In the genomic region with DNA sequence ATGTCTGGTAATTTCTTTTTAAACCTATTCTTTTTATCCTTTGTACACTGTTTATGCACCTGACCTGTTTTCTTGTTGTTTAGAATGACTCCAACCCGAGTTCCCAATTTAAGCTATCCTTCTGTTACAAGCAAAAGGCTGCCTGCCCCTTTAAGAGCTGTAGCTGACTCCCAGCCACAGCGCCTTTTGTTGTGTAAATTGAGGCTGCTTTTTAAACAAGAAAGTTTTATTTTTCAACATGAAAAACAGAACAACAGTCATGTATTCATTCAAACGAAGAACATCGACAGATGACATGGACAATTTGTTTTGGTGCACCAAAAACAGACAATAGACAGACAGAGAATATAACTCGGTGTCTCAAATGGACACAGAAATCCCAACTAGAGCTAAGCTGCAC, we compare ENCODE assay signal across 8 mouse cellular contexts. TPM values are rescaled to one million over a fixed set of nuclear protein-coding genes. Genes with fewer than 3 reads are reported as not detected.
A peak's percentile ranks its signal among the peaks of the same experiment; 100 is the strongest.
DNase-seq lines count a peak whose midpoint lies in the region; ATAC-seq and TF ChIP-seq lines count a peak whose summit lies in the region.
"Not testable (repeated sequence)": the region's sequence is repeated elsewhere in the genome, so short reads cannot be mapped to it uniquely, and the experiment has no call there.

No protein-coding gene starts in this region.

- not testable (repeated sequence) for H3K36me3 ChIP-seq in heart, embryonic 12.5 days; intestine, embryonic 14.5 days (ENCODE audit: control insufficient read depth, insufficient read depth, low read length); limb, embryonic 11.5 days (ENCODE audit: control insufficient read depth, insufficient read depth, low read length); lung, embryonic 15.5 days; midbrain, postnatal 0 days (ENCODE audit: insufficient read depth, low read length); stomach, postnatal 0 days (ENCODE audit: control insufficient read depth, insufficient read depth, low read length)

- not testable (repeated sequence) for H3K9me3 ChIP-seq in heart, embryonic 12.5 days (replicated peaks); intestine, embryonic 14.5 days (ENCODE audit: control insufficient read depth, low read length); limb, embryonic 11.5 days (ENCODE audit: control insufficient read depth, low read length); lung, embryonic 15.5 days; midbrain, postnatal 0 days (ENCODE audit: low read length); stomach, postnatal 0 days (ENCODE audit: control insufficient read depth, low read length)

- peak; percentile 4 for DNase-seq in brain, embryonic 18.5 days (ENCODE audit: low read depth, low spot score)
- DNase-seq in intestine, embryonic 14.5 days (ENCODE audit: low spot score); limb, embryonic 11.5 days (ENCODE audit: low spot score); stomach, postnatal 0 days (ENCODE audit: low spot score): not testable (repeated sequence)
- DNase-seq in midbrain, postnatal 0 days (ENCODE audit: low spot score), result peak; percentile 45

- H3K4me2 ChIP-seq in heart, embryonic 12.5 days, result peak overlapping the region; percentile 62
- H3K4me2 ChIP-seq in intestine, embryonic 14.5 days (ENCODE audit: low read length), result peak overlapping the region; percentile 38
- not testable (repeated sequence) for H3K4me2 ChIP-seq in limb, embryonic 11.5 days (ENCODE audit: low read depth, severe bottlenecking)
- H3K4me2 ChIP-seq in lung, embryonic 15.5 days, result peak overlapping the region; percentile 50
- peak overlapping the region; percentile 41 for H3K4me2 ChIP-seq in midbrain, postnatal 0 days (ENCODE audit: low read depth, low read length, poor library complexity, severe bottlenecking)
- H3K4me2 ChIP-seq in stomach, postnatal 0 days (replicated peaks; ENCODE audit: low read depth), result peak overlapping the region; percentile 49

- not testable (repeated sequence) for TF ChIP-seq POLR2A in embryonic fibroblast, embryonic 13.5 days (IDR thresholded peaks at IDR 0.05; ENCODE audit: low read depth, low read length)

- peak overlapping the region; percentile 55 for H3K4me3 ChIP-seq in embryonic fibroblast, embryonic 13.5 days (ENCODE audit: insufficient read depth, low read length)
- H3K4me3 ChIP-seq in heart, embryonic 12.5 days, result peak overlapping the region; percentile 63
- H3K4me3 ChIP-seq in intestine, embryonic 14.5 days (ENCODE audit: low read depth, low read length), result peak overlapping the region; percentile 50
- H3K4me3 ChIP-seq in limb, embryonic 11.5 days (ENCODE audit: low read depth, low read length), result peak overlapping the region; percentile 40
- peak overlapping the region; percentile 46 for H3K4me3 ChIP-seq in lung, embryonic 15.5 days
- peak overlapping the region; percentile 57 for H3K4me3 ChIP-seq in midbrain, postnatal 0 days (ENCODE audit: low read depth, low read length)
- H3K4me3 ChIP-seq in stomach, postnatal 0 days (ENCODE audit: low read depth, low read length), result peak overlapping the region; percentile 49

- WGBS in heart, embryonic 12.5 days, result 22% methylated on average over 5 of the region's 5 CpGs
- WGBS in intestine, embryonic 14.5 days, result 30% methylated on average over 5 of the region's 5 CpGs
- WGBS in limb, embryonic 11.5 days, result 17% methylated on average over 5 of the region's 5 CpGs
- WGBS in lung, embryonic 15.5 days, result 23% methylated on average over 5 of the region's 5 CpGs
- whole genome bisulfite sequencing in midbrain, postnatal 0 days, result 13% methylated on average over 5 of the region's 5 CpGs
- WGBS in stomach, postnatal 0 days, result 13% methylated on average over 5 of the region's 5 CpGs

- TF ChIP-seq EP300 in stomach, postnatal 0 days (optimal IDR thresholded peaks at IDR 0.05), result not testable (repeated sequence)

- not testable (repeated sequence) for TF ChIP-seq CTCF in embryonic fibroblast, embryonic 13.5 days (IDR thresholded peaks at IDR 0.05; ENCODE audit: borderline replicate concordance, insufficient read depth, low read length); midbrain, postnatal 0 days (IDR thresholded peaks at IDR 0.05); stomach, postnatal 0 days (IDR thresholded peaks at IDR 0.05; ENCODE audit: low read depth)

- H3K4me1 ChIP-seq in embryonic fibroblast, embryonic 13.5 days (ENCODE audit: control insufficient read depth, insufficient read depth, low read length); heart, embryonic 12.5 days (replicated peaks); intestine, embryonic 14.5 days (replicated peaks; ENCODE audit: control insufficient read depth, insufficient read depth, low read length); limb, embryonic 11.5 days (ENCODE audit: control insufficient read depth, insufficient read depth, low read length); lung, embryonic 15.5 days; midbrain, postnatal 0 days (ENCODE audit: insufficient read depth, low read length); stomach, postnatal 0 days (replicated peaks; ENCODE audit: control insufficient read depth, insufficient read depth): not testable (repeated sequence)

- H3K9ac ChIP-seq in heart, embryonic 12.5 days, result peak overlapping the region; percentile 60
- H3K9ac ChIP-seq in intestine, embryonic 14.5 days (ENCODE audit: low read length), result peak overlapping the region; percentile 59
- peak overlapping the region; percentile 58 for H3K9ac ChIP-seq in limb, embryonic 11.5 days (ENCODE audit: low read length)
- H3K9ac ChIP-seq in lung, embryonic 15.5 days, result peak overlapping the region; percentile 31; the same call in 1 of the 2 replicates
- peak overlapping the region; percentile 72 for H3K9ac ChIP-seq in midbrain, postnatal 0 days (replicated peaks; ENCODE audit: low read length, poor library complexity, severe bottlenecking)
- peak overlapping the region; percentile 57; the same call in 1 of the 2 replicates for H3K9ac ChIP-seq in stomach, postnatal 0 days (ENCODE audit: low read length)

- not testable (repeated sequence) for ATAC-seq in heart, embryonic 12.5 days (ENCODE audit: insufficient number of reproducible peaks, low FRiP score); limb, embryonic 11.5 days (ENCODE audit: insufficient number of reproducible peaks, low FRiP score, low TSS enrichment, low read depth); lung, embryonic 15.5 days (ENCODE audit: borderline replicate concordance, extremely low read depth, low FRiP score, low TSS enrichment); midbrain, postnatal 0 days (ENCODE audit: low FRiP score); stomach, postnatal 0 days (ENCODE audit: low FRiP score, low TSS enrichment)
- 0 out of 2 replicates have a peak, but pooled peaks have one; percentile 15 for ATAC-seq in intestine, embryonic 14.5 days (replicated peaks; ENCODE audit: low FRiP score, low TSS enrichment, low read depth)

- H3K27me3 ChIP-seq in heart, embryonic 12.5 days (replicated peaks); intestine, embryonic 14.5 days (replicated peaks; ENCODE audit: control insufficient read depth, insufficient read depth, low read length); limb, embryonic 11.5 days (ENCODE audit: control insufficient read depth, insufficient read depth, low read length); lung, embryonic 15.5 days; midbrain, postnatal 0 days (ENCODE audit: insufficient read depth, low read length); stomach, postnatal 0 days (ENCODE audit: control insufficient read depth, insufficient read depth, low read length): not testable (repeated sequence)

- peak overlapping the region; percentile 69; the same call in 1 of the 2 replicates for H3K27ac ChIP-seq in embryonic fibroblast, embryonic 13.5 days (ENCODE audit: insufficient read depth, low read length)
- H3K27ac ChIP-seq in heart, embryonic 12.5 days (ENCODE audit: poor library complexity, severe bottlenecking), result peak overlapping the region; percentile 97
- peak overlapping the region; percentile 82 for H3K27ac ChIP-seq in intestine, embryonic 14.5 days (ENCODE audit: low read depth)
- H3K27ac ChIP-seq in limb, embryonic 11.5 days (replicated peaks; ENCODE audit: low read depth, low read length), result peak overlapping the region; percentile 85
- H3K27ac ChIP-seq in lung, embryonic 15.5 days, result peak overlapping the region; percentile 88
- H3K27ac ChIP-seq in midbrain, postnatal 0 days (ENCODE audit: low read depth, low read length), result peak overlapping the region; percentile 88
- peak overlapping the region; percentile 85 for H3K27ac ChIP-seq in stomach, postnatal 0 days (replicated peaks)

RNA-seq across cellular contexts. Expression of a gene that starts 0.5 kb away (rescaled TPM):
- polyA plus RNA-seq in embryonic fibroblast, embryonic 13.5 days (2011; ENCODE audit: insufficient read length, low read depth, missing spikeins), result 6.0 and 6.8 TPM in 2 replicates
- 9.5 and 11.0 TPM in 2 replicates for polyA plus RNA-seq in heart, embryonic 12.5 days (2016; fragmentation: Nextera tagmentation; extraction: Ambion mirVana)
- polyA plus RNA-seq in intestine, embryonic 14.5 days (2014; fragmentation: Nextera tagmentation; extraction: Ambion mirVana), result 9.8 and 12.8 TPM in 2 replicates
- 14.3 and 18.7 TPM in 2 replicates for polyA plus RNA-seq in limb, embryonic 11.5 days (2014; fragmentation: Nextera tagmentation; extraction: Ambion mirVana)
- 11.6 and 14.1 TPM in 2 replicates for polyA plus RNA-seq in lung, embryonic 15.5 days (2015; fragmentation: Nextera tagmentation; extraction: Ambion mirVana)
- total RNA-seq in midbrain, postnatal 0 days (2014; rRNA removed), result 31.8 and 33.4 TPM in 2 replicates
- polyA plus RNA-seq in midbrain, postnatal 0 days (2015; fragmentation: Nextera tagmentation; extraction: Ambion mirVana), result 21.6 and 22.0 TPM in 2 replicates
- 4.8 and 5.5 TPM in 2 replicates for polyA plus RNA-seq in stomach, postnatal 0 days (2015; fragmentation: Nextera tagmentation; extraction: Ambion mirVana)
